Mouse (Mus musculus): ENCODE data around the gene Pnrc1.
"Not testable (repeated sequence)": the region's sequence is repeated elsewhere in the genome, so short reads cannot be mapped to it uniquely, and the experiment has no call there.

Gene Pnrc1

DNA sequence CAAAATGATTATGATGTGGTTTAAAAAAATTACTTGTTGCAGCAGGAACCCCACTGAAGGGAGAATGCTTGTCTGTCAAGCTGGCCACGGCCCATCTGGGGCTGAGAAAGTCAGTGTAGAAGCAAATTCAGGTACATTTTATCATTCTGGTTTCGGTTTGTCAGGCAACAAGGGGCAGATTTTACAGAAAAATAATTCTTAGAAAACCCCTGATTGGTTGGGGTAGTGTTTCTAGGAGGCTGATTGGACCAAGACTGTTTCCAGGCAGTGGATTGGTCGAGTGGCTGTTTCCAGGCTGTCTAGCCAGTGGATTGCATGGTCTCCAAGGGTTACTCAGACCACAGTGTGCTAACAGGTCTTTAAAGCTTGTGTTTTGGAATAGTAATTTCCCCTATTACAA lies at the start of gene Pnrc1:
Gene Pnrc1 (minus strand): TSS at position 162 of the 400 bp plus-strand sequence.
- peak in 1 of 2 experiments; percentile 29 for DNase-seq (ENCODE audit: low spot score in 2 of 2)

- DNase-seq (ENCODE audit: low spot score in 2 of 2), result no peak
These were observed 48.0 kb upstream of the Pnrc1 start for GRCm38 (mm10) chr4:33337999-33338398.

DNA sequence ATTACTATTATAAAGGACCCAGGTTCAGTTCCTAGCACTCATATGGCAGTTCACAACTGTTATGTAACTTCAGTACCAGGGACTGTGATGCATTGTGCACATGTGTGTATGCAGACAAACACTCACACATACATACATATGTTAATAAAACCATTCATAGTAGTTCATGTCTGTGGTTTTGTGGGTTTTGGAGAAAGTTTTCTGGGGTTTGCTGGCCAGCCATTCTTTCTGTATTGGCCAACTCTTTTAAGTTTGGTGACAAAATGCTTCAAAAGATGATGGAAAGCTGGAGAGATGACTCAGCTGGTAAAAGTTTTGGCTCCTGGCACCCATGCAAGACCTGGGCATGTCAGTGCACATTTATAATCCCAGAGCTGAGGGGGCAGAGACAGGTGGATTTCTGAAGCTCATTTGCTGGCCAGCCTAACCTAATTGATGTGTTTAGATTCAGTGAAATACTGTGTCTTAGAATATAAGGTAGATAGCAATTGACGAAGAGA lies 43.0 kb upstream of the Pnrc1 start:
- no peak for DNase-seq (ENCODE audit: low spot score in 2 of 2)

- DNase-seq (ENCODE audit: low spot score in 2 of 2), result no peak
These were observed 41.2 kb upstream of the Pnrc1 start for GRCm38 (mm10) chr4:33331147-33331546.

- DNase-seq (ENCODE audit: low spot score in 2 of 2), result no peak
These were observed 25.9 kb upstream of the Pnrc1 start for GRCm38 (mm10) chr4:33315840-33316239.

DNA sequence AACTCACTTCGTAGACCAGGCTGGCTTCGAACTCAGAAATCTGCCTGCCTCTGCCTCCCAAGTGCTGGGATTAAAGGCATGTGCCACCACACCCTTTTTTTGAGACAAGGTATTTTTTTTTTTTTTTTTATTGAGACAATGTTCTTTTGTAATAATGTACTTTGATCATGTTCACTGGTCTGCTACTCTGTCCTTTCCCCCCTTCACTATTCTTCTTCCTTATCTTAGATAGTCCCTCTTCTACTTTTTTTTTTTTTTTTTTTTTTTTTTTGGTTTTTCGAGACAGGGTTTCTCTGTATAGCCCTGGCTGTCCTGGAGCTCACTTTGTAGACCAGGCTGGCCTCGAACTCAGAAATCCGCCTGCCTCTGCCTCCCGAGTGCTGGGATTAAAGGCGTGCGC lies 24.2 kb upstream of the Pnrc1 start:
- DNase-seq (ENCODE audit: low spot score in 2 of 2), result not testable (repeated sequence)

DNA sequence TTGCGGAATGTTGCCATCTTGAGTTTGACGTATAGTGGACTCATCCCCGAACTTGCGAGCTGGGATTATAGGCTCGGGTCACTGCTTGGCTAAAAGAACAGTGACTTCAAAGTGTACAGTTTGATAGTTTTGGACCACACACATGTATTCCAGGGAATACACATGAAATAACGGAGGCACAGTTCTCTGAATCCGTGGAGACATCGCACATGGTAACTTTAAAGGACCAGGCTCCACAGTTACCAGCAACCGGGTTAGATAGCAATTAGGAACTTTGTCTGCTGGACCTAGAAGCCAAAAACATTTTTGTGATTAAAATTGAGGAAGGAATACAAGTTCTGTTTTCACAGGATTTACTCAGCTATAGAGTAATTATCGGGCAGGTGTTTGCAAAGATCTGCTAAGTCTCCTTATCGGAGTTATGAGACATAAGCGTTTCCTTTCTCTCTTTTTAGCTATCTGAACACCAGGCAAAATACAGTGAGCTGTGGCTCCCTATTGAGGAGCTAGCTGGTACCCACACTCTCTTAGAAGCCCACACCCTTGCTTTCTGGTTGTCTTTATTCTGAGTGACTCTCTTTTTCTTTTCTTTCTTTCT lies 21.0 kb upstream of the Pnrc1 start:
- DNase-seq (ENCODE audit: low spot score in 2 of 2), result no peak

- DNase-seq (ENCODE audit: low spot score in 2 of 2), result peak; percentile 83 to 95
These were observed 20.1 kb upstream of the Pnrc1 start, which contains the start of gene Rngtt for GRCm38 (mm10) chr4:33309764-33310757. Rngtt (plus strand) TSS chr4:33310311.

GRCm38 (mm10) chr4:33307146-33307545 lies 17.2 kb upstream of the Pnrc1 start:
- DNase-seq (ENCODE audit: low spot score in 2 of 2), result no peak

GRCm38 (mm10) chr4:33303057-33303456 lies 13.1 kb upstream of the Pnrc1 start:
- DNase-seq (ENCODE audit: low spot score in 2 of 2), result no peak

GRCm38 (mm10) chr4:33300891-33301665 lies 11.1 kb upstream of the Pnrc1 start:
- not testable (repeated sequence) for DNase-seq (ENCODE audit: low spot score in 2 of 2)

GRCm38 (mm10) chr4:33292409-33293370 lies 2.7 kb upstream of the Pnrc1 start:
- DNase-seq (ENCODE audit: low spot score in 2 of 2), result peak in 1 of 2 experiments; percentile 59

- DNase-seq (ENCODE audit: low spot score in 2 of 2), result no peak
These were observed 915 bp upstream of the Pnrc1 start for GRCm38 (mm10) chr4:33290878-33291277.

DNA sequence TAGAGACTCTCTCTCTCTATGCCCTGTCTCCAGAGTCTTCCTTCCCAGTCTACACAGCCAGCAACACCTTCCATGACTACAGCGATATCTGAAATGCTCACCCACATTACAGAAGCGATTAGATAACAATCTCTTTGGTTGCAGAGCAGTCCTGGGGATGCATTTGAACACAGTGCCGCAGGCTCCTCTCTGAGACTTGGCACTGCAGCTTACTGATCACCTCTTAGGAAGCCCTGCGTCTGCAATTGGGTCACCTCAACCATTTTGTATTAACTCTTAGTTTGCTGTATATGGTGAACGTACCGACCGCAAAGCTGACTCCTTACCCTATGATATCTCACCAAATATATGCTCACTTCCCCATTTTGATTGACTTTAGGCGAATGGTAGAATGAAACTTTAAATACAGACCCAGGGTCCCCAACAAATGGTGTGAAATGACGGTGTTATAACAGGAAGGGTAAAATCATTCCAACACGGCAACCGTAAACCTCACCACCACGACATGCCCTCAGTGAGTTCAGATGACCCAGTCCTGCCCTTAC lies 785 bp downstream of the Pnrc1 start:
- no peak for DNase-seq (ENCODE audit: low spot score in 2 of 2)

GRCm38 (mm10) chr4:33285448-33285847 lies 4.5 kb downstream of the Pnrc1 start:
- DNase-seq (ENCODE audit: low spot score in 2 of 2), result no peak

GRCm38 (mm10) chr4:33284083-33284880 lies 5.7 kb downstream of the Pnrc1 start:
- DNase-seq (ENCODE audit: low spot score in 2 of 2), result no peak

GRCm38 (mm10) chr4:33281891-33282685 lies 7.9 kb downstream of the Pnrc1 start:
- DNase-seq (ENCODE audit: low spot score in 2 of 2), result no peak

GRCm38 (mm10) chr4:33273437-33273836 lies 16.5 kb downstream of the Pnrc1 start:
- no peak for DNase-seq (ENCODE audit: low spot score in 2 of 2)

Measured in left cerebral cortex, adult 9 months (tissue).